ENCODE assay signal across 13 mouse cellular contexts in the genomic region with DNA sequence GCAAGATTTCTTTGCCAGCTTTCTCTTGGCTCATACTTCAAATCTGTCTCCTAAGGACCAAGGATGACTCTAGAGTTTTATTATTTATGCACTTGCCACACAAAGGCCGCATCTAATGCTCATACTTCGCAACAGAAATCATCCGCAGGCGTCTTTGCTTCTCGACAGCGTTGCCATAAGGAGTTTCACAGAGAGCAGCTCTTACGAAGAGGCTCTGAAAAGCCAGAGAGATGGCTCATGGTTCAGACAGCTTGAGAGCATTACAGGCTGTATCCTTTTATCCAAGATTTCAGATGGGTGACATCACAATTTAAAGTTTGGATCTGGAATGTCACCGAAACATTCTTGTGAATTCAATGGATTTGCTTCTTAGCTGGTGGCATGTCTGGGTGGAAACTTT.
"Had no signal": no experiment of that assay in that cellular context is flagged by ENCODE, and none has a peak within 500 bp of the region (broad histone marks: within the 10 kb centered on the region; RNA-seq: fewer than 3 reads in every experiment).

No protein-coding gene starts in this region.

- H3K4me3 ChIP-seq: left cerebral cortex, adult 2 months; limb, embryonic 15.5 days; liver, embryonic 12.5 days; lung, embryonic 15.5 days; neural tube, embryonic 12.5 days had no signal

- DNase-seq: kidney, adult 18-20 months; kidney, postnatal 10 days; kidney, postnatal 4 days; lung, postnatal 36 days; midbrain, embryonic 14.5 days; right cerebral cortex, postnatal 4 days; spleen, adult 18-20 months; thymus, postnatal 36 days had no signal

- H3K4me2 ChIP-seq: limb, embryonic 15.5 days; liver, embryonic 12.5 days; lung, embryonic 15.5 days; neural tube, embryonic 12.5 days had no signal

- H3K4me1 ChIP-seq: limb, embryonic 15.5 days; liver, embryonic 12.5 days; lung, embryonic 15.5 days; neural tube, embryonic 12.5 days had no signal

- H3K9me3 ChIP-seq: limb, embryonic 15.5 days; liver, embryonic 12.5 days; lung, embryonic 15.5 days; neural tube, embryonic 12.5 days had no signal

- H3K27me3 ChIP-seq: limb, embryonic 15.5 days; liver, embryonic 12.5 days; lung, embryonic 15.5 days; neural tube, embryonic 12.5 days had no signal

- H3K9ac ChIP-seq: limb, embryonic 15.5 days; liver, embryonic 12.5 days; lung, embryonic 15.5 days; neural tube, embryonic 12.5 days had no signal

- H3K36me3 ChIP-seq: limb, embryonic 15.5 days; liver, embryonic 12.5 days; lung, embryonic 15.5 days; neural tube, embryonic 12.5 days had no signal

- ATAC-seq: liver, embryonic 12.5 days had no signal

- H3K27ac ChIP-seq: left cerebral cortex, adult 2 months; limb, embryonic 15.5 days; liver, embryonic 12.5 days; lung, embryonic 15.5 days; neural tube, embryonic 12.5 days had no signal
